Mouse (Mus musculus): Measurements from ENCODE around the gene Ppm1d. TPM values are rescaled to one million over a fixed set of nuclear protein-coding genes. Genes with fewer than 3 reads are reported as not detected.

Ppm1d gene
- 1 to 10 TPM; 2.6 to 4.3 TPM for polyA plus RNA-seq (2017; shearing (Covaris generic))

DNA sequence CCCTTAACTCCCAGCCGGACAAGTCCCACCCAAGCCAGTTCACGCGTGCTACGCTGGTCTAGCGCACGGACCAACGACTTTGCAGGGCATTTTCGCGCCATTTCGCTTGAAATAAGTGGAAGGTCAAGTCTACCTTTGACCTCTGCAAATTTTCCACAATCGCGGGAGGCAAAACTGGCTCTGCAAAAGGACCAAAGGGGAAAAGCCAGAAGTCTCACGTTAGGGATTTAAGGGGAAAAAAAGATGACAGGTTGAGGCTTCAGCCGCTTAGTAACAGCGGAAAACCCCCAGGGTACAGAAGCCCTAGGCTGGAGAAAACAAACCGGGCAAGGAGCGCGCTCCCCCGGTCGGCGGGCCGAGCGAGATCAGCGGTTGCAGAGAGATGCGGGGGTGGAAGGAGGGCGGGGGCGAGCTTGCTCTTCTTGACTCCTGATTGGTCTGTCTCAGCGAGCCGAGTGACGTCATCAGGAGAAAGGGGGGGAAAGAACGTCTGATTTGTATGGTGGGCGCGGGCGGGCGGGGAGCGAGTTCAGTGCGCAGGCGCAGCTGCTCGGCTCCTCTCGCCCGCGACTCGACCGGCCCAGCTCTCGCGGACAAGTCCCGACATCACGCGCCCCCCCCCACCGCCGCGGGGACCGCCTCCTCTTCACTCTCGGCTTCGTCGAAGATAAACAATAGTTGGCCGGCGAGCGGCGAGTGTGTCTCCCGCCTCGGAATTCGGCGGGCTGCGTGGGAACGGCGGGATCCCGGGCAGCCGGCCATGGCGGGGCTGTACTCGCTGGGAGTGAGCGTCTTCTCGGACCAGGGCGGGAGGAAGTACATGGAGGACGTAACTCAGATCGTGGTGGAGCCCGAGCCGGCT lies at the start of gene Ppm1d:
TSS of gene Ppm1d (plus strand) at position 532 of the 862 bp plus-strand sequence.
- ATAC-seq, result peak; percentile 88

DNA sequence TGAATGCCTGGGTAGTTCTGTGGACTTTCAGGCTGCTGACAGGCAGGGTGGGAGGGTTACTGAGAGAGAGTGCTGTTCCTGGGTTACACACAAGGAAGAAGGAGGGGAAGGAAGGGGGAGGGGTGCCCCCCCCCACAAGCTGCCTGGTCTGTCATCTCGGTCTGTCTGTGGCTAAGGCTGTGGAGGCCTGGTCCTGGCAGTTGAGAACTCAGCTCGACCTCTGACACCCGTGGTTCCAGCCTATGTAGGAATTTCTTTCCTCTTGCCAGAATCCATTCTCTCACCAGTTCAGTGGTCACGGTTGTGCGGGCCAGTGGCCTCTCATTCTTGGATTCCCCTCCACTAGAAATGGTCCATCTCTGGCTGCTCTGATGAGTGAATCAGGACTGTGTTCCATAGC lies 46.4 kb upstream of the Ppm1d start:
- ATAC-seq, result no peak

DNA sequence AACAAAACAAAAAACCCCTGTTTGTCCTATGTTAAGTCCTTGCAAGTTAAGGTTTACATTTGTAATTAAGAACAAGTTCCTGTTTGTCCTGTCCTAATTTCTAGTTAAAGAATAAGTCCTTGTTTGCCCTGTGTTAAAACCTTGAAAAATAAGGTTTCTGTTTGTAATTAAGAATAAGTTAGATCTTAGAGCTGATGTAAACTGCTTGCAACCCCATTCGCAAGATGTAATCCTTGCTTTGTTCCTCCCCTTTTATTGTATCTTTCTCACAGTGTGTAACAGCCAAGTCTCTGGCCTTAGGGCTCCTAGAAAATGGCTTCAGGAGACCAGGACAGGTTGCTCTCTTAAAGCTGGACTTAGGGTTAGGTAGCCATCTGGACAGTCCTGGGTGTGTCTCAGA lies 43.7 kb upstream of the Ppm1d start:
- no peak for ATAC-seq

DNA sequence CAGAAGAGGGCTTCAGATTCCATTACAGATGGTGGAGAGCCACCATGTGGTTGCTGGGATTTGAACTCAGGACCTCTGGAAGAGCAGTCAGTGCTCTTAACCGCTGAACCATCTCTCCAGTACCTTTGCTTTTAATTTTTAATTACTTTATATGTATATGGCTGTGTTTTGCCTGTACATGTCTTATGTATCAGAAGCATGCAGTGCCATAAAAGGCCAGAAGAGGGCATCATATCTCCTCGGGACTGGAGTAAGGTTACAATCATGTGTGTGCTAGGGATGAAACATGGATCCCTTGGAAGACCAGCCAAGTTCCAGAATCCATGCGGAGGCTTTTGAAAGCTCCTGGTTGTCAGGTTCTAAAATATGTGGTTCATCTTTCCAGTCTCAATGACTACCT lies 40.4 kb upstream of the Ppm1d start:
- no peak for ATAC-seq

DNA sequence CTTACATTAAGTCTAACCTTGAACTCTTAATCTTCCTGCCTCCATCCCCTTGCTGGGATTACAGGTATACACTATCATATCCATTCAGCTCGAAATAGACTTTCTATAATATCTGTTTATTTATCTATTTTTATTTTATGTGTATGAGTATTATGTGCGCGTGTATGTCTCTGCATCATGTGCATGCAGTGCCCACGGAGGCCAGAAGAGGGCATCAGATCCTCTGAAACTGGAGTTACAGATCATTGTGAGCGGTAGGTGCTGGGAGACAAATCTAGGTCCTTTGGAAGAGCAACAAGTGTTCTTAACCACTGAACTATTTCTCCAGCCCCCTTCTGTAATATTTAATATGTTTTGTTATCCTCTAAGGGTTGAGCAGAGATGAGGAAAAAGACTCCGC lies 37.7 kb upstream of the Ppm1d start:
- no peak for ATAC-seq

DNA sequence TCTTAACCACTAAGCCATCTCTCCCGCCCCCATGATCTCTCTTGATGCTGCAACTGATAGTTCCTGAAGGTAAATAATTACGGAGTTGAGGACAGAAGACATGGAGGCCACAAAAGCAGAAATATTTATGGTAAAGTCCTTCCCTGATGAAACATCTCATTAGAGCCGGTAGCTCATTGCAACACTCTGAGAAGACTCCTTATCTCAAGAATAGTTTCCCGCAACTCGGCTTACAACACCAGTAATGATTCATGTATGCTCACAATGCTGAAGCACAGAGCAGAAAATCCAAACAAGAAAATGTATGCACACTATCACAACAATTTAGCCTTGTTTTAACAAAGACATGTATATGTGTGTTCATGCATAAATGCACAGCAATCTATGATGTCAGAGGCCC lies 35.9 kb upstream of the Ppm1d start:
- ATAC-seq, result no peak

DNA sequence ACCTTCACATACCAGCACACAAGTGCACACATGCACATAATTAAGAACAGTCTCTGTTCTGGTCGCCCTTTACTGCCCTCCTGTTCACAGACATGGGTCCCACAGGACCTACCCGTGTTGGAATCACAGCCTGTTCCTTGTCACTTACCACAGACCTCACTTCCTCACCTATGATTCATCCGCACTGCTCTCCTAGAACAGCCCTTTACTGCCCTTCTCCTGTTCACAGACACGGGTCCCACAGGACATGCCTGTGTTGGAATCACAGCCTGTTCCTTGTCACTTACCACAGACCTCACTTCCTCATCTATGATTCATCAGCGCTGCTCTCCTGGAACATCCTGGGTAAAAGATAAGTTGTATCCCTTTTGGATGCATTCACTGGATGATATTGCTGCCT lies 33.4 kb upstream of the Ppm1d start:
- no peak for ATAC-seq

DNA sequence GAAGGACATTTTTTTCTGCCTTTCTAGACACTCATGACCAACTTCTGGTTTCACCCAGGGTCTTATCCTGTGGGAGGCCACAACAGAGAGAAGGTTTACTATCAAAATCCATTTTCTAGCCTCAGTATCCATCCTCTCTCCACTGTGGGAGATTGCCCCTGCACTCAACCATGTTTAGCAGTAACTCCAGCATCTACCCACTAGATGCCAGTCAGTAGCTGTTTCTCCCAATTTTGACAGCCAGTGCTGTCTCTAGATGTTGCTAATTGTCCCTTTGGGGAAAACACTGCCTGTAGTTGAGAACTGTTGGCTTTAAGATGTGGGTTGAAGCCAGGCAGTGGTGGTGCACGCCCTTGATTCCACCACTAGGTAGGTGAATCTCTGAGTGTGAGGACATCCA lies 32.9 kb upstream of the Ppm1d start:
- no peak for ATAC-seq

DNA sequence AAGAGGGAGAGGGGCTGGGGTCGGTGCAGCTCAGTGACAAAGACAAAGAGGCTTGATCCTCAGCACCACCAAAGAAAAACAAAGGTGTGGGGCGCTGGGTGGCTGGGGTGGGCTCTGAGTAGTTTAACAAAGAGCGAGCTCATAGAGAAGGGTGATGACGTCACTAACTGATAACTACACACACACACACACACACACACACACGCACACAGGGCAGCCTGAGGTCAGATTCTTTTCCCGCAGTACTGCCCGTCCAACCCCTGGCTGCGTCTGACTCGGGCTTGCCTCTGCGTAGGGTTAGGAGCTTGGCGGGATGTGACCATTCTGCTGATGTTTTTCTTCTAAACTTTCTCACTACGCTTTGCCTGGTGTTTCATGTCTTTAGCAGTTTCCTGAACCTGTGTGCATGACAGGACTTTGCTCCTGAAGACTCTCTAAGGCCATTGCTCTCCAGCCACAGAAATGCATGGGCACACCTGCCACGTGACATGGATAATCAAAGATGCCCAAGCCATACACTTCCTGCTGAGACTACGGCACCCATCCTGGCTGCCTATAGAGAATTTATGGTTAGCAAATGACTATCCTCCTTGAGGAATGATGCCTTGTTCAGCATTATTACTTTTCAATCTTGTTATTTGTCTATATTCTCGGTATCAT lies 29.7 kb upstream of the Ppm1d start:
- ATAC-seq, result no peak

DNA sequence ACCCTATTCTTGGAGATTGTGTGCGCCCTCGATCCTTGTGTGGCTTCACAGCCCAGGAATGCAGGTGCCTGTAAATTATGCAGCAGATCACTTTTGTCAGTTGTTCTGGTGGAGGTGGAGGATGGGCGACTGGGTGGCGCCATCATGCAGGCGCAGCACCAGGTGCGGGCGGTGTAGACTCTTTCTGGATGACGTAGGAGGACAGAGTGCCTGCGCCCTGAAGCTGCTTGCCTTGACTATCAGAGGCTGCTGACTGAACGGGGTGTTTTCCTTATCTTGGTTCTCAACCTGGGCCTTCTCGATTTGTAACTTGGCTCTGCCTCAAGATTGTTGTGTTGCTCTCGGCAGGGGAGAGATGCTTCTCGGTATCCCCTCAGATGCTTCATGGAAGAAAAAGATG lies 13.1 kb upstream of the Ppm1d start:
- no peak for ATAC-seq

DNA sequence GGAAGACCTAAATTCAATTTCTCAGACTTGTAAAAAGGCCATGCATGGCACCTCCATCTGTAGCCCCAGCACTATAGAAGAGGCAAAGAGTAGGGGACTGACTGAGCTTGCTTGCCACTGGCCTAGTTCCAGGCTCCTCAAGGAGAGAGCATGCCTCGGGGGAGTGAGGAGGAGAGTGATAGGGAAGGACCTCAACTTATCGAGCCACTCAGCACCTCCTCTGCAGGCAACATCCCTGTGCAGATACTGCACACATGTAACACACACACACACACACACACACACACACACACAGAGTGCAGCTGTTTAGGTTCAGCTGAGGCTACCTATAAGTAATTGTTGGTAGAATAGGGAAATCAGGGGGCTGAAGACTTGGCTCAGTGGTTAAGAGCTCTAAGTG lies 11.2 kb upstream of the Ppm1d start:
- ATAC-seq, result no peak

DNA sequence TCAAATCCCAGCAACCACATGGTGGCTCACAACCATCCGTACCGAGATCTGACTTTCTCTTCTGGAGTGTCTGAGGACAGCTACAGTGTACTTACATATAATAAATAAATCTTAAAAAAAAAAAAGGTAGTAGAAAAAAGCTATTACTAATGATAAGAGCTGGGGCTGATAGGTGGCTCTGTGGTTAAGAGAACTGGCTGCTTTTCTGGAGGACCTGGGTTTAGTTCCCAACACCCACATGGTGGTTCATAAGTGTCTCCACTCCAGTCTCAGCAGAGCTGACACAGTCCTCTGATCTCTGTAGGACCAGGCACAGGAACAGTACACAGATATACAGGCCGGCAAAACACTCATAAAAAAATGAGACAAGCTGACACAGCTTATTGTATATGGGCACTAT lies 9.9 kb upstream of the Ppm1d start:
- ATAC-seq, result no peak

DNA sequence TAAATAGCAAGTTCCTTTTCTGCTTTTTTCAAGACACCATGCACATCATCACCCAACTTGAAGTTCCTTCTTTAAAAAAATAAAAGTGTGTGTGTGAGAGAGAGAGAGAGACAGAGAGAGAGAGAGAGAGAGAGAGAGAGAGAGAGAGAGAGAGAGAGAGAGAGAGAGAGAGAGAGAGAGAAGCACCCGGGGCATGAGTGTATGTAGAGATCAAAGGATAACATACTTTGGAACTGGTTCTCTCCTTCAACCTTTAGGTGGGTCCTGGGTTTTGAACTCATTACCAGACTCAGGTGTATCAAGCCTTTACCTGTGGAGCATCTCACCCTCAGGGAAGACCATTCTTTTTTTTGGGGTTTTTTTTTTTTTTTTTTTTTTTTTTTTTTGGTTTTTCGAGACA lies 9.2 kb upstream of the Ppm1d start:
- no peak for ATAC-seq

DNA sequence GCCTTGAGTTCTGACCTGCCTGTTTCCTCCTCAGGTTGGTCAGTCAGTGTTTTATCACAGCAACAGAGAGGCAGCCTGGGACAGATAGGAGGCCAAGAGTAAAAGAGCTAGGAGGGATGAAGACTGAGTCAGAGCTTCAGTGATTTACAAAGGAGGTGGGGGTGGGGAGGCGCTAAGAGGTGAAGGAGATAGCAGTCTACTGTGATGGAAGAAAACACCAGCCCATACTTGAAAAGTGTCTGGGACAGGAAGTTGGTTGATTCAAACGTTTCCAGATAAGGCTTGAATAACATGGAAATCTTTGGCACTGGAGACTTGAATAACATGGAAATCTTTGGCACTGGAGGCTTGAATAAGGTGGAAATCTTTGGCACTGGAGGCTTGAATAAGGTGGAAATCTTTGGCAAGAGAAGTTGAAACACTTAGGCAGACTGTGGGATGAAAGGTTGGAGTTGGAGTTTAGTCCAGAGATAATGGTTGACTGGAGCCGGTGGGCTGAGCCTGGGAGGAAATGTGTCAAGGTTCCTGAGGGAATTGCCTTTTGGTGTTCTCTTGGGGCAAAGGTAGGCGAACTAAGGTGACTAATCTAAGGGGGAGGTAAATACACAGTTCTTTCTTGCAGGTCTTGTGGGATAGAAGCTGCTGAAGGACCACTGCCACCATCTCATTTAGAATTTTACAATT lies 4.3 kb upstream of the Ppm1d start:
- no peak for ATAC-seq

DNA sequence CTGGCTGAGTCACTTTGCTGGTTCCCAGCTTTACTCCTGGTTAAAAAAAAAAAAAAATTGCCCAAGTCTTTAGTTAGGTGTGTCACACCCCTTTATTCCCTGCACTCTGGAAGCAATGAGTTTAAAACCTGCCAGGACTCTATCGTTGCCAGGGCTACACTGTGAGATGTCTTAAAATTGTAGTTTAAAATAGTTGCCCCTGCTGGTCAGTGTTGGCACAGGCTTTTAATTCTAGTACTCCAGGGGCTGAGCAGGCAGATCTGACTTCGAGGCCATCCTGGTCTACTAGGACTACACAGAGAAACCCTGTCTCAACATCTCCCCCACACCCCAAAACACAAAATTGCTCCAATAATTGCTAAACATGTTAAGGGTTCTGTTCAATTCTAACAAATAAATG lies 2.2 kb upstream of the Ppm1d start:
- no peak for ATAC-seq

DNA sequence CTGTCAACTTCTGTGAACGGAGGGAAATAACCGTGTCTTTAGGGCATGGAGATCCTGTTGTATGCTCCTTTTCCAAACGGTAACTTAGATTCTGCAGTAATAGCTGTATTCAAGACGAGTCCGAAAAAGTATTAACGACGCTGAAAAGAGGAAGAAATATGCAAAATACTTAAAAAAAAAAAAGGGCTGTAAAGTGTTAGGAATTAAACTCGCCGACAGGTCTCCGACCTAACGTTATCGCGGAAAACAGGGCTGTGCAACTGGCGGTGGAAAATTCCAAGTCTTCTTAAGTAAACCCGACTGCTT lies 684 bp upstream of the Ppm1d start:
- no peak for ATAC-seq

DNA sequence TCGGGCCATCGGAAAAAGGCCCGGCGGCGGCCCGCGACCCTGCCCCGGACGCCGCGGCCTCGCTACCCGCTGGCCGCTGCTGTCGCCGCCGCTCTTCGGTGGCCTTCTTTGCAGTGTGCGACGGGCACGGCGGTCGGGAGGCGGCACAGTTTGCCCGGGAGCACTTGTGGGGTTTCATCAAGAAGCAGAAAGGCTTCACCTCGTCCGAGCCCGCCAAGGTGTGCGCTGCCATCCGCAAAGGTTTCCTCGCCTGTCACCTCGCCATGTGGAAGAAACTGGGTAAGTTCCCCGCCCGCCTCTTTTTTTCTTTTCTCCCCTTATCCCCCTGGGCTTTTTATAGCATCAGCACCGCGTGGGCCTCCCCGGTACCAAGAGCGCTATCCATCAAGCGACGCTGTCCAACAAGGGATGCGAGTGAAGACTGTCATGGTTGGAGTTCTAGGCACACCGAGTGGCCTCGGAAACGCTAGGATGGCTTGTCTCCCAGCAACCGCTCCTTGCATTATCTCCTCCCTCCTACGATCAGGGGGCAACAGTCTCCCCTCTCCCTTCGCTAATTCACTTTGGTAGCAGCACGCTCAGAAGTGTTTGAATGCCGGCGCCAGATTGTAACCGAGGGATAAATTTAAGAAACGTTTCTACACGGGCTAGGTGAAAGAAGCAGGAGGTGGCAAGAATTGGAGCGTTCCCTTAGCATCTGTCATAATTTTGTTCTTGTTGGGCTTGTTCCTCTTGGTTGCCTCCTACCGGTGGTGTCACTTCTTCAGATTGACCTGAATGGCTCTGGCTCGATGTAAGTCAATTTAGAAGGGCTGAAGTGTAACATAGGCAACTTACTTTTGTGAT lies 824 bp downstream of the Ppm1d start:
- ATAC-seq, result peak; percentile 24

DNA sequence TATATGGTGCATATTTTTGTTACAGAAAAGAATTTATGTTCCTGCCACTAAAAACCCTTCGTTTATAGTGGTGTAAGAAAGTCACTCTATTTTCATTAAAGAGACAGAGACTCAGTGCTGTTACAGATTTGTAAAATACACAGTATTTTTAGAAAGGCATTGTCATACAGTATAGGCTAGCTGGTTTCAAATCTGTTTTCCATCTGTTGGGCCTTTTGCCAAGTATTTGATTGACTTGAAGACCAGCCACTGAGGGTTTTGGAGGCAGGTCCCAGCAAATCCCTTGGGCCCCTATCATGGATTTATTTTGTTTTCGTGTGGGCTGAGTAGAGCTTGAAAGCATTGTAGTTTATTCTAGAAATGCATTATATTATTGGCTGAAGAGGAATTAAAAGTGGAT lies 1.8 kb downstream of the Ppm1d start:
- no peak for ATAC-seq

DNA sequence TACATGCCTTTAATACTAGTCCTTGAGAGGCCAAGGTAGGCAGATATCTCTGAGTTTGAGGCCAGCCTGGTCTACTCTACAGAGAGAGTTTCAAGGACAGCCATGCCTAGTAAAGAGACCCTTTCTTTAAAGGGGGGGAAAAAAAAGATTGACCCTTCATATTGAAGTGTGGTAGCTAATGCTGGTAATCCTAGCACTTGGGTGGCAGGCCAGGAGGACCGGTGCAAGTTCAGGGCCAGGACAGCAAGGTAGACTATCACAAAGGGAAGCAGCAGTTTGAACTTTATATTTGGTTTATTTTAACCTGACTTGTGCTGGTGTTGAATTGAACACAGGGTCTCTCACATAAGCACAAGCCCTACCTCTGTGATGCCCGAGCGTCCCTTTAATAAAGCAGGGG lies 2.3 kb downstream of the Ppm1d start:
- no peak for ATAC-seq

DNA sequence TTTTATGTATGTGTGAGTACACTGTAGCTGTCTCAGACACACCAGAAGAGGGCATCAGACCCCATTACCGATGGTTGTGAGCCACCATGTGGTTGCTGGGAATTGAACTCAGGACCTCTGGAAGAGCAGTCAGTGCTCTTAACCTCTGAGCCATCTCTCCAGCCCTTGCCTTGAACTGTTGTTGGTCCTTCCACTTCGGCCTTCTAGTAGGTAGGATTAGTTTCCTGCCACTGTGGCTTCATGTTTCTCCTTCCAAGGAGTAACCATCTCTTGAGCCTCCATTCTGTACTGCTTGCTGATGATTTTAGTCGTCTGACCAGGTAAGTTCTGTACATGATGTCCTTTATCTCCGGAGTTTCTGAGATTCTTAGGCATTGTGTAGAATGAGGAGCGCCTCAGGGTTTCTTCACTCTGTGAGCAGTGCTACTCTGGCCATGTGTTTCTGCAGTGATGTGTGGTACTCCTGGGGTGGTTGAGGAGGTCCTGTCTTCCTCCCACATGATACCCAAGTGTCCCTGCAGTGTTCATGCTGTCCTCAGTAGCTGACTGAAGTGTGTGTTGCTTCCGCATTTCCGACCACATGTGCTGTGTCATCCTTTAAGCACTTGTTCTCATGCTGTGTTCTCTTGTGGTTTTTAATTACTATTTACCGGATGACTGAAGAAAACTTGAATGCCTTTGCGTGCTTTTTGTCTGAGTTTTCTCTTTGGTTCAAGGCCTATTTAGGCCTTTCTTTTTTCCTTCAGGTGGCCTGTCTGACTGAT lies 12.7 kb downstream of the Ppm1d start:
- ATAC-seq, result peak; percentile 71

DNA sequence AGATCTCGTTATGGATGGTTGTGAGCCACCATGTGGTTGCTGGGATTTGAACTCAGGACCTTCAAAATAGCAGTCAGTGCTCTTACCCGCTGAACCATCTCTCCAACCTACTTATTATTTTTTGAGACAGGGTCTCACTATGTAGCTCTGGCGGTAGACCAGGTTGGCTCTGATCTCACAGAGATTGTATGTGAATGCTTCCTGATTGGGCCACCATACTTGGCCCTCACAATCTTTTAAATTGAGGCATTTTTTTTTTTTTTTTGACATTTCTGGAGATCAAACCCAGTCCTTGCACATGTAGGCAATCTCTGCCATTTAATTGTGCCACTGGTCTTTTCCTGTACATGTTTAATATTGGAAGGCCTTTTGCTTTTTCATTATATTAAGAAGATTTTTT lies 17.7 kb downstream of the Ppm1d start:
- no peak for ATAC-seq

DNA sequence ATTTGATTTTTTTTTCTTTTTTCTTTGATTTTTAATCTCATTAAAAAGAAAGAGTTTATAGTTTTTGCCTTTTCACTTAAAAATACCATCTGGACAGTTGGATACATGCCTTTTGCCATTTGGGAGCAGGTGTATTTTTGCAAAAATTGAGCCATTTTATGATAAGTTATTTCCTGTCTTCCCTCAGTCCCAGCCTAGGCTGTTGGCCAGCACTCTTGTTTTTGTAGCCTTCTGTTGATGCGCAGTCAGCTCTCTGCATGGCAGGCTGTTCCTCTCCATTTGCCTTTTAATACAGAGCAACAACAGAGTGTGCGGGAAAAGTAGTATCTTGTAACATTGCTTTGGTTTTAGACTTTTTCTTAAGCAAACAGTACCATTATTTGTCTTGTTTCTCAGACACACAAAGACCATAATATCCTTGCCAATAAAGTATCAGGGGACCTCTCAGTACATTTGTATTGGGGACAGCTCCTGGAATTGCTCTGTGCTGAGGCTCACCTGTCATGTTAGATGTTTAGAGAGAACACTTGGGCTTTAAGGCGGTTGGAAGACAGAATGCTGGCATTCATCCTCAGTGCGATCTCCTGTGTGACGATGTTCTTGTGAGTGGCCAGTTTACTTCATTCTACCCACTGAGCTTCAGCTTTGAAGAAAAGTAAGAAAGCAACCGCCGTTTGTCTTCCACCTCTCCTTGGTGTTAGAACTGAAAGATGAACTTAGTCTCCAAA lies 18.3 kb downstream of the Ppm1d start:
- no peak for ATAC-seq
